Mouse (Mus musculus): ENCODE measurements around the gene Wbp2nl. TPM values are rescaled to one million over a fixed set of nuclear protein-coding genes. Genes with fewer than 3 reads are reported as not detected.

The Wbp2nl gene
- total and polyA plus RNA-seq, 3 experiments: not detected

GRCm38 (mm10) chr15:82341675-82342542 is 43.2 kb downstream of the Wbp2nl start (continued):
- TF ChIP-seq POLR2AphosphoS2 (IDR thresholded peaks at IDR 0.05; ENCODE audit: low read length): peak; percentile 94
- peak; percentile 96 for TF ChIP-seq BHLHE40 (IDR thresholded peaks at IDR 0.05; ENCODE audit: borderline replicate concordance, low read depth, low read length)
- no peak for TF ChIP-seq GABPA (IDR thresholded peaks at IDR 0.05; ENCODE audit: low read depth, low read length)
- TF ChIP-seq CTCF (IDR thresholded peaks at IDR 0.05 in 2 of 3, conservative IDR thresholded peaks at IDR 0.05 in 1 of 3; ENCODE audit: control insufficient read depth in 1 of 3, insufficient read depth in 1 of 3, low read depth in 2 of 3, low read length in 3 of 3, poor library complexity in 1 of 3, severe bottlenecking in 1 of 3): no peak
- peak; percentile 30; the same call in 1 of the 2 replicates for TF ChIP-seq POLR2AphosphoS5 (IDR thresholded peaks at IDR 0.05; ENCODE audit: borderline replicate concordance, low read depth, low read length)
- TF ChIP-seq USF1 (IDR thresholded peaks at IDR 0.05; ENCODE audit: low read depth, low read length): peak; percentile 77
- peak; percentile 95 for TF ChIP-seq TBP (IDR thresholded peaks at IDR 0.05; ENCODE audit: low read depth, low read length)

GRCm38 (mm10) chr15:82342543-82342935 is 43.8 kb downstream of the Wbp2nl start:
- Histone ChIP-seq H3K27ac (ENCODE audit: control insufficient read depth, low read depth, low read length) (peak overlapping the region; percentile 99), H3K27me3 (ENCODE audit: control insufficient read depth in 1 of 2, insufficient read depth in 2 of 2, low read length in 2 of 2) (no peaks in the 10 kb centered on the region), H3K4me1 (ENCODE audit: control insufficient read depth in 1 of 2, insufficient read depth in 2 of 2, low read length in 2 of 2) (peaks cover 18 to 52% of the 10 kb centered on the region in 2 experiments), H3K36me3 (ENCODE audit: control insufficient read depth in 1 of 2, insufficient read depth in 2 of 2, low read length in 2 of 2) (peaks cover 0 to 40% of the 10 kb centered on the region in 2 experiments; a peak in 2 of 4 replicates), H3K9ac (ENCODE audit: control insufficient read depth, low read depth, low read length, poor library complexity, severe bottlenecking) (peak overlapping the region; percentile 85), H3K9me3 (replicated peaks; ENCODE audit: insufficient read depth, low read length) (no peaks in the 10 kb centered on the region), H3K79me2 (ENCODE audit: control insufficient read depth, insufficient read depth, low read length, poor library complexity) (peaks cover 39% of the 10 kb centered on the region), H3K4me3 (ENCODE audit: control insufficient read depth in 1 of 2, insufficient read depth in 1 of 2, low read depth in 2 of 2, low read length in 2 of 2) (peak overlapping the region; percentile 50 to 58)
- no peak for DNase-seq (ENCODE audit: low read depth, low spot score)
- TF ChIP-seq CHD1 (IDR thresholded peaks at IDR 0.05; ENCODE audit: low read depth, low read length) (0 out of 2 replicates have a peak, but pooled peaks have one; percentile 28), TBP (IDR thresholded peaks at IDR 0.05; ENCODE audit: low read depth, low read length) (0 out of 2 replicates have a peak, but pooled peaks have one; percentile 37), MXI1 (IDR thresholded peaks at IDR 0.05; ENCODE audit: low read depth, low read length) (no peak), POLR2AphosphoS2 (IDR thresholded peaks at IDR 0.05; ENCODE audit: low read length) (no peak)

- peak overlapping the region; percentile 34 for H3K27ac ChIP-seq (ENCODE audit: control insufficient read depth, low read depth, low read length)
- H3K36me3 ChIP-seq (ENCODE audit: control insufficient read depth in 1 of 2, insufficient read depth in 2 of 2, low read length in 2 of 2): peaks cover 0 to 48% of the 10 kb centered on the region in 2 experiments; a peak in 2 of 4 replicates
- H3K9me3 ChIP-seq (replicated peaks; ENCODE audit: insufficient read depth, low read length): no peaks in the 10 kb centered on the region
- H3K4me1 ChIP-seq (ENCODE audit: control insufficient read depth in 1 of 2, insufficient read depth in 2 of 2, low read length in 2 of 2): peaks cover 18 to 58% of the 10 kb centered on the region in 2 experiments
- peak overlapping the region; percentile 13; the same call in 1 of the 2 replicates for H3K9ac ChIP-seq (ENCODE audit: control insufficient read depth, low read depth, low read length, poor library complexity, severe bottlenecking)
- TF ChIP-seq CHD1 (IDR thresholded peaks at IDR 0.05; ENCODE audit: low read depth, low read length) (no peak), POLR2A (IDR thresholded peaks at IDR 0.05; ENCODE audit: control insufficient read depth in 1 of 2, insufficient read depth in 1 of 2, low read depth in 1 of 2, low read length in 2 of 2, poor library complexity in 1 of 2) (peak in 1 of 2 experiments; percentile 8; a peak in 1 of 4 replicates)
- no peak overlapping the region for H3K4me3 ChIP-seq (ENCODE audit: control insufficient read depth in 1 of 2, insufficient read depth in 1 of 2, low read depth in 2 of 2, low read length in 2 of 2)
- DNase-seq (ENCODE audit: low read depth, low spot score): no peak
- no peaks in the 10 kb centered on the region for H3K27me3 ChIP-seq (ENCODE audit: control insufficient read depth in 1 of 2, insufficient read depth in 2 of 2, low read length in 2 of 2)
- peaks cover 45% of the 10 kb centered on the region for H3K79me2 ChIP-seq (ENCODE audit: control insufficient read depth, insufficient read depth, low read length, poor library complexity)
These were observed 44.9 kb downstream of the Wbp2nl start for GRCm38 (mm10) chr15:82343368-82344287.
